Mouse (Mus musculus): ENCODE results near the gene Gm9747.

DNA sequence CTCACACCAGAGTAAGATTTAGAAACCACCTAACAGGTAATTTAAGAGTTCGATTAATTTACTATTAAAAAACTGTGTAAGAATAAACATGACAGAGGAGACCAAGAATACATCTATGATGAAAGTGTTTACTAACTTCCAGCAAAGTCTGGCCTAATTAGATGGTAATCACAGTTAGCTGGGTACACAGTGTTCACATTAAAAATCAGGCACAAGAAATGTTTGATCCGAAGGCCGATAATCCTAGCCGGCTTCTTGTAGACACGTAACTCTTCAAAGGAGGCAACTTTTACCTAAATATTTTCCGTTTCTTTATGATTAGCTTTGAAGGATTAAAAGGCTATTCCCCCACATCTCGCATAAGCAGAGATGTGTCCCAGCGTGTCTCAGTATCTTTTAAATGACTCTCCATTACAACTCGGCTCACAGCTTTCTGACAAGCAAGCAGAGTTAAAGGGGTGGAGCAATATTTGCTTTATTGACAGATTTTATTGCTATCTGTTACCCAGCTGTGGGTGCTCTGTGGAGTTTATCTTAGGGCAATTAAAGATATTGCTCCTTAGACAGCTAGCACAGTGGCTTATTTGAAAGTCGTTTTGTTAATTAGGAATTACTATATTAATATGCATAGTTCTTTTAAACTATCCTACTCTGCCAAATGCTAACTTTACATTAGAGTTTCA lies 44.2 kb upstream of the Gm9747 start:
- TF ChIP-seq CTCF (IDR thresholded peaks at IDR 0.05; ENCODE audit: insufficient read depth, low read depth, low read length): no peak
- no peak for TF ChIP-seq POLR2A (IDR thresholded peaks at IDR 0.05; ENCODE audit: insufficient read depth, low read depth, low read length)
